Mouse (Mus musculus) naive thymus-derived CD4-positive, alpha-beta T cell, adult 2 months (primary cell): ENCODE data around the gene Timm29.
"Not testable (repeated sequence)": the region's sequence is repeated elsewhere in the genome, so short reads cannot be mapped to it uniquely, and the experiment has no call there.

Experiments used
- DNase-seq: peaks from one replicate; pipeline ENCODE4 v3.0.0-alpha.2; 2011; ENCODE audit warnings: low read depth

Timm29 gene

GRCm38 (mm10) chr9:21578226-21578625 is 14.3 kb upstream of the Timm29 start:
- DNase-seq = no peak

GRCm38 (mm10) chr9:21585401-21585800 is 7.1 kb upstream of the Timm29 start:
- no peak for DNase-seq

- DNase-seq = no peak
Observed at GRCm38 (mm10) chr9:21587678-21588349, 4.7 kb upstream of the Timm29 start.

- DNase-seq = no peak
Observed at GRCm38 (mm10) chr9:21588350-21588749, 4.2 kb upstream of the Timm29 start.

- no peak for DNase-seq
Observed at GRCm38 (mm10) chr9:21589538-21589937, 3.0 kb upstream of the Timm29 start.

GRCm38 (mm10) chr9:21591127-21591830 is 1.2 kb upstream of the Timm29 start:
- no peak for DNase-seq

GRCm38 (mm10) chr9:21591831-21592702 is 455 bp upstream of the Timm29 start:
- no peak for DNase-seq

GRCm38 (mm10) chr9:21593122-21593721 is 700 bp downstream of the Timm29 start:
- no peak for DNase-seq

GRCm38 (mm10) chr9:21594350-21594749 is 1.8 kb downstream of the Timm29 start:
- DNase-seq = not testable (repeated sequence)

- no peak for DNase-seq
Observed at GRCm38 (mm10) chr9:21594838-21595237, 2.3 kb downstream of the Timm29 start.

DNA sequence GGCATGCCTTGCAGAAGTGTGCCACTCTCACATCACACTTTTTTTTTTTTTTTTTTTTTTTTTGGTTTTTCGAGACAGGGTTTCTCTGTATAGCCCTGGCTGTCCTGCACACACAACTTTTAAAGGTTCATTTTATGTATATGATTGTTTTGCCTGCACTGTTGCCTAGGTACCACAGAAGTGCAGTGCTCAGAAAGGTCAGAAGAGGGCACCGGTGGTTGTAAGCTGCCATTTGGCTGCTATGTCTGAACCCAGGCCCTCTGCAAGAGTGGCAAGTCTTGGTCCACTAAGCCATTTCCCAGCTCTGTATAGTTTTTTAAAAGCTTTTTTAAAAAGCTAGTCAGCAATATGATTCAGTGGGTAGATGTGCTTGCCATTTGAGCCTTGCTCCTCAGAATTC is 5.7 kb downstream of the Timm29 start:
- DNase-seq = peak; percentile 75

GRCm38 (mm10) chr9:21600186-21600585 is 7.7 kb downstream of the Timm29 start:
- DNase-seq = no peak

DNA sequence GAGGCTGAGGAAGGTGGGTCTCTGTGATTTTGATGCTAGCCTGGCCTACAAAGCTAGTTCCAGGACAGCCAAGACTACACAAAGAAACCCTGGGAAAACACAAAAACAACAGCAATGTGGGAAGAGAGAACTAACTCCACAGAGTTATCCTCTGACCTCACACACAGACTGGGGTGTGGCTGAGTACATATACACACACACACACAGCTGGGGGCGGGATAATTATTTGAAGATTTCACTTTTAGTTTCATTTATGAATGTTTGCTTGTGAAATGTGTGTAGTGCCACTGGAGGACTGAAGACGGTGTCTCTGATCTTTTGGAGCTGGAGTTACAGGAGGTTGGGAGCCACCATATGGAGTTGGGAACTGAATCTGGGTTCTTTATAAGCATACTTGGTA is 8.6 kb downstream of the Timm29 start:
- DNase-seq = peak; percentile 28

- peak; percentile 90 for DNase-seq
Observed at GRCm38 (mm10) chr9:21601722-21602399, 9.3 kb downstream of the Timm29 start.

DNA sequence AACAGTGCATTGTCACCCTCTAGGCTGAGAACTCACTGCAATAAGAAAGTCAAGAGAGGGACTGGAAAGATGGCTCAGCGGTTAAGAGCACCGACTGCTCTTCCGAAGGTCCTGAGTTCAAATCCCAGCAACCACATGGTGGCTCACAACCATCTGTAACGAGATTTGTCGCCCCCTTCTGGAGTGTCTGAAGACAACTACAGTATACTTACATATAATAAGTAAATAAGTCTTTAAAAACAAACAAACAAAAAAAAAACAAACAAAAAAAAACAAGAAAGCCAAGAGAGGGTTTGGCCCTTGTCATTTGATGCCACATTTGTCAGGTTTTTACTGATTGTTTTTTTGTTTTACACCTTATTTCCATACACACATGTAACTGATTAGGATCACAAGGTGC is 11.6 kb downstream of the Timm29 start:
- DNase-seq = no peak

GRCm38 (mm10) chr9:21605865-21606264 is 13.3 kb downstream of the Timm29 start:
- DNase-seq = no peak

DNA sequence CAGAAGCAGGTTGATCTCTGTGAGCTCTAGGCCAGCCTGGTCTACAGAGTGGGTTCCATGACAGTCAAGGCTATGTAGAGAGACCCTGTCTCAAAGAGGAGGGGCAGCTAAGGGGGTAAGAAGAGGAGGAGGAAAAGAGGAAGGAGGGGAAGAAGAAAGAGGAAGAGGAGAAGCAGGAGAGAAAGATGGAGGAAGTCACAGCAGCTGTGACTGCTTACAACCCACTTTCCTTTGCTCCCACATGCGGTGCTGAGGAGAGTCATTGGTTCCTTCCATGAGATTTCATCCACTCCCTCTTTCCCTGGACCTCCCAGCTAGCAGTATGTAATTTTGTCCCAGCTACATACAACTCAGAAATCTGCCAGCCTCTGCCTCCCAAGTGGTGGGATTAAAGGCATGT is 14.1 kb downstream of the Timm29 start:
- no peak for DNase-seq

- peak; percentile 47 for DNase-seq
Observed at GRCm38 (mm10) chr9:21609861-21610260, 17.3 kb downstream of the Timm29 start.

GRCm38 (mm10) chr9:21614864-21615616 is 22.5 kb downstream of the Timm29 start:
- no peak for DNase-seq

- peak; percentile 100 for DNase-seq
Observed at GRCm38 (mm10) chr9:21615617-21616231, 23.2 kb downstream of the Timm29 start, which contains the start of gene Smarca4. Gene Smarca4, plus strand, starts transcription at chr9:21616169.
